19 mouse cellular contexts compared by ENCODE assay signal in genomic region chr4:135730204-135730603, GRCm38 (mm10). TPM values are rescaled to one million over a fixed set of nuclear protein-coding genes. Genes with fewer than 3 reads are reported as not detected.
DNase-seq lines count a peak whose midpoint lies in the region; ATAC-seq lines count a peak whose summit lies in the region.
"Had no signal": no experiment of that assay in that cellular context is flagged by ENCODE, and none has a peak within 500 bp of the region (broad histone marks: within the 10 kb centered on the region; RNA-seq: fewer than 3 reads in every experiment).

No protein-coding gene starts in this region.

- no peaks in the 10 kb centered on the region for H3K27me3 ChIP-seq in kidney, embryonic 15.5 days
- H3K27me3 ChIP-seq: hindbrain, embryonic 15.5 days; midbrain, embryonic 15.5 days had no signal

- no peaks in the 10 kb centered on the region for H3K36me3 ChIP-seq in kidney, embryonic 15.5 days
- H3K36me3 ChIP-seq: forebrain, embryonic 10.5 days; heart, embryonic 15.5 days; hindbrain, embryonic 15.5 days; limb, embryonic 10.5 days; midbrain, embryonic 15.5 days had no signal

- no peak overlapping the region for H3K4me3 ChIP-seq in kidney, embryonic 15.5 days (replicated peaks)
- H3K4me3 ChIP-seq: forebrain, embryonic 10.5 days; heart, embryonic 15.5 days; hindbrain, embryonic 15.5 days; limb, embryonic 10.5 days; midbrain, embryonic 15.5 days had no signal

- no peak overlapping the region for H3K27ac ChIP-seq in kidney, embryonic 15.5 days
- H3K27ac ChIP-seq: forebrain, embryonic 10.5 days; heart, embryonic 15.5 days; hindbrain, embryonic 15.5 days; limb, embryonic 10.5 days; liver, embryonic 14.5 days; macrophage; midbrain, embryonic 15.5 days had no signal

- no peak overlapping the region for H3K4me2 ChIP-seq in kidney, embryonic 15.5 days
- H3K4me2 ChIP-seq: heart, embryonic 15.5 days; hindbrain, embryonic 15.5 days; midbrain, embryonic 15.5 days had no signal

- no peaks in the 10 kb centered on the region for H3K9me3 ChIP-seq in kidney, embryonic 15.5 days (replicated peaks)
- H3K9me3 ChIP-seq: hindbrain, embryonic 15.5 days; limb, embryonic 10.5 days; midbrain, embryonic 15.5 days had no signal

- peak; percentile 61; the same call in 1 of the 2 replicates for ATAC-seq in cerebellum, adult (ENCODE audit: insufficient number of reproducible peaks, low FRiP score, low TSS enrichment)
- ATAC-seq in kidney, embryonic 15.5 days (replicated peaks; ENCODE audit: low FRiP score), result no peak
- ATAC-seq: midbrain, embryonic 15.5 days had no signal

- 66% methylated on average over 9 of the region's 9 CpGs for WGBS in kidney, embryonic 15.5 days

- H3K4me1 ChIP-seq in kidney, embryonic 15.5 days, result peaks cover 21% of the 10 kb centered on the region; the same call in 1 of the 2 replicates
- H3K4me1 ChIP-seq: hindbrain, embryonic 15.5 days; midbrain, embryonic 15.5 days had no signal

- peak; percentile 36 for DNase-seq in layer of hippocampus, adult 11-12 months (ENCODE audit: low spot score)
- no peak for DNase-seq in layer of hippocampus, postnatal 25 days (ENCODE audit: extremely low spot score in 1 of 2, low spot score in 1 of 2)
- DNase-seq in cerebellum, adult 9-10 months, result peak; percentile 60
- peak; percentile 41 for DNase-seq in layer of hippocampus, adult 9-11 months
- no peak for DNase-seq in kidney, adult 11 months
- no peak for DNase-seq in MN1 (ENCODE audit: low spot score)
- DNase-seq: gastrocnemius, postnatal 36 days; kidney, postnatal 25 days had no signal

- no peak overlapping the region for H3K9ac ChIP-seq in kidney, embryonic 15.5 days
- H3K9ac ChIP-seq: heart, embryonic 15.5 days; hindbrain, embryonic 15.5 days; liver, embryonic 14.5 days; midbrain, embryonic 15.5 days had no signal

RNA-seq across cellular contexts. Expression of gene Il22ra1, which starts 2.2 kb away (rescaled TPM):
- under 1 TPM in 1 of 2 experiments, not detected in 1; 0.14 TPM for total RNA-seq in layer of hippocampus, postnatal 25 days (2021)
- polyA plus RNA-seq in kidney, embryonic 15.5 days (2015; fragmentation: Nextera tagmentation; extraction: Ambion mirVana), result 0.06 and 0.09 TPM in 2 replicates
- total RNA-seq: gastrocnemius, postnatal 36 days had no signal
- polyA plus RNA-seq: embryonic facial prominence, embryonic 11.5 days; forebrain, embryonic 10.5 days; hindbrain, embryonic 15.5 days; limb, embryonic 10.5 days; macrophage; midbrain, embryonic 15.5 days; neural tube, embryonic 14.5 days had no signal

RNA-seq across cellular contexts. Expression of gene Myom3, which starts 29.3 kb away (rescaled TPM):
- total RNA-seq in layer of hippocampus, postnatal 25 days (2021), result 1 to 10 TPM in 1 of 2 experiments, under 1 TPM in 1; 0.66 to 1.2 TPM
- polyA plus RNA-seq in kidney, embryonic 15.5 days (2015; fragmentation: Nextera tagmentation; extraction: Ambion mirVana), result 1.1 and 1.7 TPM in 2 replicates

RNA-seq across cellular contexts. Expression of gene Ifnlr1, which starts 44.1 kb away (rescaled TPM):
- under 1 TPM; 0.21 to 0.30 TPM for total RNA-seq in layer of hippocampus, postnatal 25 days (2021)
- 1.1 TPM in 2 replicates for polyA plus RNA-seq in kidney, embryonic 15.5 days (2015; fragmentation: Nextera tagmentation; extraction: Ambion mirVana)

Comparison
In these comparisons a context has a peak if more than half of its experiments do, and no peak if none do; other contexts are left out.
1. DNase-seq: peak in layer of hippocampus, adult 11-12 months (single experiment), cerebellum, adult 9-10 months (single experiment) and layer of hippocampus, adult 9-11 months (single experiment); none in layer of hippocampus, postnatal 25 days (0 of 2), kidney, adult 11 months (single experiment) and MN1 (single experiment).